Mouse (Mus musculus): ENCODE results near the gene Gsto2. TPM values are rescaled to one million over a fixed set of nuclear protein-coding genes. Genes with fewer than 3 reads are reported as not detected.

Gene Gsto2
- polyA plus RNA-seq, 1 experiment from 2014 or later: 0.39 TPM

DNA sequence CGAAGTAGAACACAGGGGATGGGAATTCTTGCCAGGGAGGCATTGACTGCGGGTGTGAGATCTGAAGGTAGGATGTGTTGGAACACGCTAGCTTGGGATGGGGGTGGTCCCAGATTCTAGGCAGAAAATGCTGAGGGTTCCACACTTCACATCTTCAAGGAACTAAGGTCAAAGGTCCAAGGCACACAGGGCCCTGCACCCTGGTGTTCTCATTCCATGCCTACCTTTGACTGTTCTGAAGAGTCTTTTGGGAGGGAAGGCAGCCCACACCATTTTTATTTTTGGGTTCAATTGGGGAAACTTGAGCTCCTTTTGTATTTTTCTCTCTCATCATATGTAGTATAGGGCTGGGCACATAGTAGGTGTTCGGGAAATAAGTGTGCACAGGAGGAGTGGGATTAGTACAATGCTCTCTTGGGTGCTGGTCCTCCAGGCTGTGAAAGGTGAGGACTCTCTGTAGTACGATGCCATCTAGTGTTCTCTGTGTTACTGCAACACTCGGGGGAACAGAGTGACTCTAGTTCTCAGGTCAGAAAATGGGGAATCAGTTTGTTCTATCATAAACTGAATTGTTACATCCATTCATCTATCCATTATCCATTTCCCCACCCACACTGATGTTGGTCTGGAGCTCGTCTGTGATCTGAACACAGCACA, 66.8 kb downstream of the Gsto2 start:
- Histone ChIP-seq H3K27ac (ENCODE audit: low read depth) (no peak overlapping the region), H3K9ac (replicated peaks) (no peak overlapping the region), H3K9me3 (ENCODE audit: low read length) (no peaks in the 10 kb centered on the region), H3K4me1 (ENCODE audit: insufficient read depth) (peaks cover 4% of the 10 kb centered on the region), H3K4me3 (ENCODE audit: low read depth, low read length) (no peak overlapping the region), H3K4me2 (ENCODE audit: low read depth, low read length) (no peak overlapping the region), H3K27me3 (ENCODE audit: insufficient read depth, low read length) (0 out of 2 replicates have a peak, but pooled peaks cover 3% of the 10 kb centered on the region), H3K36me3 (replicated peaks; ENCODE audit: insufficient read depth, low read length) (no peaks in the 10 kb centered on the region)
- TF ChIP-seq EP300 (IDR thresholded peaks at IDR 0.05; ENCODE audit: low read depth) (no peak), CTCF (IDR thresholded peaks at IDR 0.05; ENCODE audit: low read depth) (peak; percentile 86)
- 38% methylated on average over 7 of the region's 7 CpGs for WGBS (ENCODE audit: insufficient replicate concordance)
- no peak for DNase-seq
- no peak for ATAC-seq

DNA sequence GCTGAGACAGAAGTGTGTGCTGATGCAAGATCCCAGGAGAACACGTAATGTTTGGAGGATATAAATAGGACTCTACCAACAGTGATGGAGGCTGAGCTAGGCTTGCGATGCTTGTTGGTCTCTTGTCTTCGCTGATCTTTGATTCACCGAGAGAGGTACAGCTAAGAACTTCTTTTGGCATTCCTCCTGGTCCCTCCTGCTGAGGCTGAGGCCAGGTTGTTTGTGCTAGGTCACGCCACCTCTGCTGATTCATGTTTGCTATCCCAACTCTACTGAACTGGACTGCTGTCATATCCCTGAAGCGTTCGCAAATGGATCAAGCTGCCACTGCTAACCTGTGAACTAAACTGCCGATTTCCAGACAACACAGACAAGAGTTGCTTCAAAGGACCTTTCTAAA, 68.8 kb downstream of the Gsto2 start:
- no peaks in the 10 kb centered on the region for H3K9me3 ChIP-seq (ENCODE audit: low read length)
- H3K27ac ChIP-seq (ENCODE audit: low read depth): no peak overlapping the region
- 84% methylated on average over 8 of the region's 8 CpGs for WGBS (ENCODE audit: insufficient replicate concordance)
- no peak for DNase-seq
- H3K27me3 ChIP-seq (ENCODE audit: insufficient read depth, low read length): peaks cover 19% of the 10 kb centered on the region
- H3K4me3 ChIP-seq (ENCODE audit: low read depth, low read length): no peak overlapping the region
- no peak overlapping the region for H3K4me2 ChIP-seq (ENCODE audit: low read depth, low read length)
- peaks cover 7% of the 10 kb centered on the region for H3K4me1 ChIP-seq (ENCODE audit: insufficient read depth)
- TF ChIP-seq CTCF (IDR thresholded peaks at IDR 0.05; ENCODE audit: low read depth) (no peak), EP300 (IDR thresholded peaks at IDR 0.05; ENCODE audit: low read depth) (no peak)
- ATAC-seq: no peak
- H3K36me3 ChIP-seq (replicated peaks; ENCODE audit: insufficient read depth, low read length): no peaks in the 10 kb centered on the region
- no peak overlapping the region for H3K9ac ChIP-seq (replicated peaks)

DNA sequence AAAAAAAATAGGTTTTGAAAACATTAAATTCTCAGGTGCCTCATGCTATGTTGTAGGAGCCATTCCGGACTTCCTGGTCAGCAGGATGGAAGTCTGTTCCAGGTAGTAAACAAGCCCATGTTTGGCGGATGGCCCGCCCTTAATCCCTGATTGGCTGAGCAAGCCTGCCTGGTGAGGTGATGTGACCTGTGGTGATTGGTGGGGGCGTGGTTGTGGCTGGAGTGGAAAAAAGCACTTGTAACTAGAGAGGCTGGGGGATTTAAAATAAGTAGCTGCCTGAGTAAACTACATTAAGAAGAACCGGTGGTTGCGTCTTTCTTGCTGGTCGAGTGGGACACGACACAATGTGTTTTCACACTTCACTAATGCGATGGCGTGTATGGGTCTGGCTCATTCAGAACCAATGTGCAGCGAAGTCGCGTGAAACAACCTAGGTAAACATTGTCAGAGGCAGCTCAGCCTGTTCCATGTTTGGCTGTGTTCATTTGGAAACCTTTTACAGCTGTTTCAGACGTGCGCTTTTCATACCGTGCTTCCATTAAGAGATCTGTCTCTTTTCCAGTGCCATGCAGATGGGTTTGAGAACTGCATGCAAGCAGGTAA, 69.4 kb downstream of the Gsto2 start:
- no peak overlapping the region for H3K27ac ChIP-seq (ENCODE audit: low read depth)
- H3K9me3 ChIP-seq (ENCODE audit: low read length): no peaks in the 10 kb centered on the region
- no peak overlapping the region for H3K9ac ChIP-seq (replicated peaks)
- H3K36me3 ChIP-seq (replicated peaks; ENCODE audit: insufficient read depth, low read length): no peaks in the 10 kb centered on the region
- ATAC-seq (peak; percentile 58; the same call in 1 of the 2 replicates), DNase-seq (no peak)
- 70% methylated on average over 16 of the region's 16 CpGs for WGBS (ENCODE audit: insufficient replicate concordance)
- TF ChIP-seq CTCF (IDR thresholded peaks at IDR 0.05; ENCODE audit: low read depth) (no peak), EP300 (IDR thresholded peaks at IDR 0.05; ENCODE audit: low read depth) (no peak)
- H3K4me2 ChIP-seq (ENCODE audit: low read depth, low read length): peak overlapping the region; percentile 29; the same call in 1 of the 2 replicates
- H3K4me1 ChIP-seq (ENCODE audit: insufficient read depth): peaks cover 7% of the 10 kb centered on the region
- H3K27me3 ChIP-seq (ENCODE audit: insufficient read depth, low read length): peaks cover 19% of the 10 kb centered on the region
- no peak overlapping the region for H3K4me3 ChIP-seq (ENCODE audit: low read depth, low read length)

DNA sequence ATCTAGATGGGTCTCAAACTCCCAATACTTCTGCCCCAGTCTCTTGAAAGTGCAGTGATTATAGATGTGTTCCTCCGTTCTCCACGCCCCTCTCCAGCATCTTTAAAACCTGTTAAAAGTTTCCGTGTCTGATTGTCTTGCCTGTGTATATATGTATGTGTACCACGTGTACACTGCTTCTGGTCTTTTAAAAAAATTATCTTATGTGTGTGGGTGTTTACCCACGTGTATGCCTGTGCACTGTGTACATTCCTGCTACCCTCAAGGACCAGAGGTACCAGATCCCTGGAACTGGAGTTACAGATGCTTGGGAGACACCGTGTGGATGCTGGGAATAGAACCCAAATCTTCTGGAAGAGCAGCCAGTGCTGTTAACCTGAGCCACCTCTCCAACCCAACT, 70.2 kb downstream of the Gsto2 start:
- H3K27me3 ChIP-seq (ENCODE audit: insufficient read depth, low read length): peaks cover 19% of the 10 kb centered on the region
- DNase-seq: no peak
- no peaks in the 10 kb centered on the region for H3K9me3 ChIP-seq (ENCODE audit: low read length)
- peaks cover 7% of the 10 kb centered on the region for H3K4me1 ChIP-seq (ENCODE audit: insufficient read depth)
- WGBS (ENCODE audit: insufficient replicate concordance): 68% methylated on average over 6 of the region's 6 CpGs
- H3K27ac ChIP-seq (ENCODE audit: low read depth): no peak overlapping the region
- TF ChIP-seq EP300 (IDR thresholded peaks at IDR 0.05; ENCODE audit: low read depth) (no peak), CTCF (IDR thresholded peaks at IDR 0.05; ENCODE audit: low read depth) (no peak)
- no peak overlapping the region for H3K4me2 ChIP-seq (ENCODE audit: low read depth, low read length)
- no peak overlapping the region for H3K4me3 ChIP-seq (ENCODE audit: low read depth, low read length)
- no peak for ATAC-seq
- H3K36me3 ChIP-seq (replicated peaks; ENCODE audit: insufficient read depth, low read length): no peaks in the 10 kb centered on the region
- no peak overlapping the region for H3K9ac ChIP-seq (replicated peaks)

Small RNA genes within 50 kb of the gene (microRNA-seq; reads per million reads assigned to microRNA genes)
- not detected for gene Gm22240

Other genes starting within 250 kb of the Gsto2 start
- gene Col17a1, start 173.4 kb upstream of the Gsto2 start, polyA plus RNA-seq (2015; fragmentation: Nextera tagmentation; extraction: Ambion mirVana): 0.11 and 0.14 TPM in 2 replicates
- gene Sfr1, start 133.9 kb upstream of the Gsto2 start, polyA plus RNA-seq (2015; fragmentation: Nextera tagmentation; extraction: Ambion mirVana): 69.3 and 69.6 TPM in 2 replicates
- gene Gsto1, start 10.6 kb upstream of the Gsto2 start, polyA plus RNA-seq (2015; fragmentation: Nextera tagmentation; extraction: Ambion mirVana): 151 and 198 TPM in 2 replicates
- 0.05 TPM in 1 of 2 replicates, not detected in the other for gene Cfap43, start 53.8 kb downstream of the Gsto2 start, polyA plus RNA-seq (2015; fragmentation: Nextera tagmentation; extraction: Ambion mirVana)
- 2.4 and 2.8 TPM in 2 replicates for gene Itprip, start 53.8 kb downstream of the Gsto2 start, polyA plus RNA-seq (2015; fragmentation: Nextera tagmentation; extraction: Ambion mirVana)
- not detected in 2 replicates for gene Cfap58, start 72.1 kb downstream of the Gsto2 start, polyA plus RNA-seq (2015; fragmentation: Nextera tagmentation; extraction: Ambion mirVana)

Measured in liver, postnatal 0 days (tissue).